Mouse (Mus musculus) liver, adult 2 months (tissue): ENCODE measurements around the gene Fnip2.

ENCODE experiments used
- CTCF ChIP-seq: fragments of 200-500 bp; IDR thresholded peaks from 2 replicates; pipeline ENCODE4 v1.5.1; 2011; ENCODE audit warnings: low read depth, low read length, control low read depth
- POLR2A ChIP-seq: fragments of 200-500 bp; IDR thresholded peaks from 2 replicates; pipeline ENCODE4 v1.6.1; 2011; ENCODE audit warnings: low read length, control low read depth; ENCODE audit not compliant: insufficient read depth; ENCODE audit errors: extremely low read depth

DNA sequence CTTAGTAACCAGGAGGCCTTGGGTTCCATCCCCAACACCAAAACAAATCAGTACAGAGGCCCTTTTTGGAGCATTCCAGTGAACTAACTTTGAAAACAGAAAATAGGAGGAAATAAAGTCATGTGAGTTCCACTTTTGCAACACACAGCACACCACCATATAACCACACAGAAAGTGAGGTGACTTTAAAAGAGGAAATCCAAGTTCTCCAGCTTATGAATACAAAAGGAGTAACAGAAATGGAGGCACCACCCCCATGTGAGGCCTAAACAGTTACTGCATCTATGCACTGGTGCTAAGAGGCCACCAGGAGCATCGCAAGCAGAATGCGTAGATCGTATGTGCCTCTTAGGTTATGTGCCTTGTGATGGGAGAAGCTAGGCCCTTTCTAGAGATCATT, 129.3 kb downstream of the Fnip2 start:
- TF ChIP-seq POLR2A (no peak), CTCF (no peak)
